Mouse (Mus musculus) effector memory CD4-positive, alpha-beta T cell, adult 7 months (primary cell): Measurements from ENCODE around the gene Med16. TPM values are rescaled to one million over a fixed set of nuclear protein-coding genes. Genes with fewer than 3 reads are reported as not detected.

Experiments
- polyA plus RNA-seq: library from polyadenylated mRNA; unstranded; fragments of 100-300 nt; shearing (Covaris generic); gene quantifications from one replicate; pipeline ENCODE4 v1.2.1, GENCODE M21; 2017

Med16 gene
- 27.3 TPM for polyA plus RNA-seq

DNA sequence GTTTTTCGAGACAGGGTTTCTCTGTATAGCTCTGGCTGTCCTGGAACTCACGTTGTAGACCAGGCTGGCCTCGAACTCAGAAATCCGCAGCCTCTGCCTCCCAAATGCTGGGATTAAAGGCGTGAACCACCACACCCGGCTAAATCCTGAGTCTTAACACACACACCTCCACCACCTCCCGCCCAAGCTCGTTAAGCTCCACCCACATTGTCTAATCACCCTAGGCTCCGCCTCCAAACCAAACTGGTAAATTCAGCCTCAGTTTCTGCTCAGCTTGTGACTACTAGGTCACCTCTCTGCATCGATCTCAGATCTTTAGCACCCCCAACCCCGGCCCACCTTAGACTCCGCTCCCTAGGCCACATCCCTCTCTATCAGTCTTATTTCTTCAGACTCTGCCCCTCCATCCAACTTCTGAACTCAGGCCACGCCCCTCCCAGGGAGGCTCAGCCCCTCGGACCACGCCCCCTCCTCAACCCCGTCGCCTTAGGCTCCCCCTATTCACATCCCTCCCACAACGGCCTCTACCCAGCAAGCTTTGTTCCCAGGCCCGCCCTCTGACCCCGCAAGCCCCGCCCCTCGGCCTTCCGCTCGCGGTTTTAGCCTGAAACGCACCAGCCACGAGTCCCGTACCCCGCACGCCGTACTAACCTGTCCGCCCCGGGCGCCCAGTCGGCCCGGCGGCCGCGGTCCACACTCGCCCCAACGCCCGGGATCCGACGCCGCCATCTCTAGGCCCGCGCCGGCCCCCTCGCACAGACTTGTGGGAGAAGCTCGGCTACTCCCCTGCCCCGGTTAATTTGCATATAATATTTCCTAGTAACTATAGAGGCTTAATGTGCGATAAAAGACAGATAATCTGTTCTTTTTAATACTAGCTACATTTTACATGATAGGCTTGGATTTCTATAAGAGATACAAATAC is at the start of gene Med16:
Gene Med16 (minus strand): TSS at position 757 of the 925 bp plus-strand sequence.

DNA sequence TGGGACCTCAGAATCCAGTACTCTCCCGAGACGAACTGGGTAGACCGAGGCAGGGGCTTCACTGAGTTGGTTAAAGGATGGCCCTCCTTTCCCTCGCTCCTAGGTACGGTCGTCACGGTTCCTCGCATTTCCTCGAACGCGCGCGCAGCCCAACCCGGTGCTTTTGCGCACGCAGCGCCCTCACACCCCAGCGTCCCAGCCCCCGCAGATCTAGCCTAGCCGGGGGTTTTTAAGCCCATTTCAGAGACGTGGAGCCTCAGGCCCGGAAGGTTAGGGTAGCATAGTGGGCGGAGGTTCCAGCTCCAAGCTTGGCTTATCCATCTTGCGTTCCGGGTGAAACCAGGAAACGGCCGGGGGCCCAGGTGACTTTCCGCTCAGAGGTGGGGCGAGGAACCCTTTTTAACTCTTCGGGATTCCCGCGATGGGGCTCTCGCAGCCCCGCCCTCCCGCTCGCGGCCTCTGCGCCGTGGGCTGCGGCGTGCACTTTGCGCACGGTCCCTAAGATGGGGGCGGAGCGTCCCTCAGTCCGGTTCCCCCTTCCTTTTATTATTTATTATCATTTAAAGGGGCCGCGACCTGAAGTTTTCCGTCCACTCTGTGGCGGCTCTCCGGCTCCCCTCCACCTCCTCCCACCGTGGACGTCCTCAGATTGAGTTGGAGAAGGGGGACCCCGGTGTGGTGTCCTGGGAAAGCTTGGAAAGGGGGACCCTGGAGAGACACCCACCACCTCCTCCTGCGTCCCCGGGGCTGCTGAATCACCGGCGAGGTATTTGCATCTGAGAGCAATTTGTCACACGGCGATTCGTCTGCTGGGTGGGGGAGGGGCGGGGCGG is 18.0 kb upstream of the Med16 start, which contains the start of gene Arid3a:
Gene Arid3a (plus strand): TSS at position 553 of the 833 bp plus-strand sequence.

DNA sequence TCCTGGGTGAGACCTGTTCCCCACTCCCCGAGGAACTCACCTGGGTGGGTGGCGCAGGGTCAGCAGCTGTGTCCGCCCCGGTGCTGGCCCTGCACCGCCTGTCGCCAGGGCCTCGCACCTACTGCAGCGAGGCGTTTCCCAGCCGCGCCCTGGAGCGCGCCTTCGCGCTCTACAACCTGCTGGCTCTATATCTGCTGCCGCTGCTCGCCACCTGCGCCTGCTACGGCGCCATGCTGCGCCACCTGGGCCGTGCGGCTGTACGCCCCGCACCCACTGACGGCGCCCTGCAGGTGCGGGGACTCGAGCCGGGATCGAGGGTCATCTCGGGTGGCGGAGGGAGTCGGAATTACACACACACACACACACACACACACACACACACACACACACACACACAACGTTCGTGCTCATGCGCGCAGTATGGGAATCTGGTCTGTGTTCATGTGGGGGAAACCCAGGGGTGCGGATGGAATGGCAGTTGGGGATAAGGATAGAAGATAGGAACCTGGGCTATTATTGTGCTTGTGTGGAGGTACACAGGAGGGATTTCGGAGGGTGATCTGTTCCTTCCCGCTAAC is 12.3 kb upstream of the Med16 start, which contains the start of gene R3hdm4:
Gene R3hdm4 (minus strand): TSS at position 251 of the 578 bp plus-strand sequence.

DNA sequence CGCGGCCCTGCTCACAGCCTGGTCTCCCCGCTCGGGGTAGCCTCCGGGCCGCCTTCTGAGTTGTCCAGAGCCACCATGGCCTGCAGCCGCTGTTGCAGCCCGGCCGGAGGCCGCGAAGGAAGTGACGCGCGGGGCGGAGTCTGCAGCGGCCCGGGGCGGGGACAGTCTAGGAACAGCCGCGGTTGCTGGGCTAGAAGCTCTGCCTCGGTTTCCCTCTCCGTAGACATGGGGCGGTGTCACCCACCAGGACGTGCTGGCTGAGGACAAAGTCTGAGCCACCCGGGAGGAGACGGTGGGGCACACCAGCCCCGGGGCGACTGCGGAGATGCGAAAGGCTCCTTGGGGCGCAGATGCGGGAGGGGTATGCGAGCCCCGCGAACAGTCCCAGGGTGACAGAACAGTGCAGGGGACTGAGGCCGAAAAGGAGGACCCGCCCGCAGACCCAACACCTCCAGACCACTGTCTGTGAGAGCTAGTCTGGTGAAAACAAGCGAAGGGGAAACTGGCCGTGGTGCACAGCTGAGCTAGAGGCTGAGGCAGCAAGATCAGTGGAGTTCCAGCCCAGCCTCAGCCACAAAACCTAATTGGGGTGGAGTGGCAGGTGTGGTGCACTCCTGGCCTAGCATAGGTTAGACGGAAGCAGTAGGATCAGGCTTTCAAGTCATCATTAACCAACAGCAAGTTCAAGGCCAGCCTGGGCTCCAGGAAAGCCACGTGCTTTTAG is 8.2 kb upstream of the Med16 start, which contains the start of gene Kiss1r:
Gene Kiss1r (plus strand): TSS at position 164 of the 724 bp plus-strand sequence.

DNA sequence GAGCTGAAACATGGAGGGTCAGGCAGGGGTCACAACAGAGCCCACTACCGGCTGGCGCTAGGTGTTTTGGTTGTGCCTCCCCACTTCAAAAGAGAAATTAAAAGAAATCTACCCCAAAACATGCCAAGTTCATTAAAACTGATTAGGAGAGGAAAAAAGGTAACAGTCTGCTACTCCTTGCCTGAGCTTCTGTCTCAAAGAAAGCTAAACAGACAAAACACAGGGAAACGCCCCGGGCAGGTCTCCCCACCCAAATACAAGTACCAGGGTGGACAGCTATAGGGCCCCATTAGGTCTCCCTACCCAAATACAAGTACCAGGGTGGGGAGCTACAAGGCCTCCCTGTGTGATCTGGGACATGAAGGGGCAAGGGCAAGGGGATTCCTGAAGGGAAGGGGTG is 1.8 kb upstream of the Med16 start, which contains the start of gene Gm26602:
Gene Gm26602 (plus strand): TSS at position 301 of the 400 bp plus-strand sequence.

DNA sequence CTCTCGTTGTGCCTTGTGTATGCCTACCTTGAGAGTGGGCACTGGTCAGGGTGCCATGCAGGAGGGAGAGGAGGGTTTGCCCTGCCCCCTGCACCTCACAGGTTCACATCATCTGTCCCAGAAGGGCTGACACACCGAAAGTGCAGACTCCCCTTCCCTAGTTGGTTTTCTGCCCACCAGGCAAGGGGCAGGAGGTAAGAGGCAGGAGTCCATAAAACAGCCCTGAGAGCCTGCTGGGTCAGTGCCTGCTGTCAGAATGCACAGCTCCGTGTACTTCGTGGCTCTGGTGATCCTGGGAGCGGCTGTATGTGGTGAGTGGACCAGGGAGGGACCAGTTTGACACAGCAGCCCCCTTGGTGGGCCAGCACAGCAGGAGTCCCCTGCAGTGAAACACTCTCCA is 18.1 kb downstream of the Med16 start, which contains the start of gene Cfd:
Gene Cfd (plus strand): TSS at position 184 of the 400 bp plus-strand sequence.

DNA sequence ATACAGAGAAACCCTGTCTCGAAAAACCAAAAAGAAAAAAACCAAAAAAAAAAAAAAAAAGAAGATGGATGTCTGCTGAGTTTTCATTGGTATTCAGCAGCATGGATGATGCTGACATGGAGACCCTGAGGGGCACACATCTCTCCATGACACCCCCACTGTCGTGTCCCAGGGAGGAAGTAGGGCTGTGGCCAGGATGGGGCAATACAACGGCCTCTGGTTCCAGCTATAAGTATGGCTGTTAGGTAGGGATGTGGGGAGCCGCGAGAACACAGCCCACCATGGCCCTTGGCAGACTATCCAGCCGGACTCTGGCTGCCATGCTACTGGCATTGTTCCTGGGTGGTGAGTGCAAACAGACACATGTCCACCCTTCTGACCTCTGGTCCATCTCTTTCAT is 22.7 kb downstream of the Med16 start, which contains the start of gene Elane:
Gene Elane (plus strand): TSS at position 194 of the 400 bp plus-strand sequence.

DNA sequence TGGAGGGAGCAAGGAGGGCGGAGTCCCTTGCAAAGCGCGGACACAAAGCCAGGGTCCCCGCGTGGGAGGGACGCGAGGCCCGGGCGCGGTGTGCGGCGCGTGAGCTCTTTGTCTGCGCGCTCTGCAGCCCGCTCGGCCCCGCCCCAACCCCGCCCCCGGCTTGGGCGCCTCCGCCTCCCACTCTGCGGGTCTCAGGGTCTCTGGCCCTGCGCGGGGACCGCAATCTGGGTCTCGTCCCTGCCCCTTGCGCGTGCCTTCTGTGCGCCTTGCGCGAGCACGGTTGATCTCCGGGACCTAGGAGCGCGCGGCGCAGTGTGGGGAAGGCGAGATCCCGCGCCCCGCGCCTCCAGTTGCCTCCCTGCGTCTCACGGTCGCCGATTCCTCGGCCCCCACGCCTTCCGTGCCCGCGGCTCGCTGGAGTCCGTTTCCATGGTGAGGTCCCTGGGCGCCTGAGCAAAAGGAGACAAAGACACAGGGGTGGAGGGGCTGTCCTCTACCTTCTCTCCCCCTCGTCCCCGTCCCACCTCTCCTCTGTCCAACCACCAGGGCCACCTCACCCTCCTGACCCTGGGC is 34.3 kb downstream of the Med16 start, which contains the start of the genes Prtn3 and Plppr3:
Gene Prtn3 (plus strand): TSS at position 187 of the 573 bp plus-strand sequence.
Gene Plppr3 (minus strand): TSS at position 345 of the 573 bp plus-strand sequence.

DNA sequence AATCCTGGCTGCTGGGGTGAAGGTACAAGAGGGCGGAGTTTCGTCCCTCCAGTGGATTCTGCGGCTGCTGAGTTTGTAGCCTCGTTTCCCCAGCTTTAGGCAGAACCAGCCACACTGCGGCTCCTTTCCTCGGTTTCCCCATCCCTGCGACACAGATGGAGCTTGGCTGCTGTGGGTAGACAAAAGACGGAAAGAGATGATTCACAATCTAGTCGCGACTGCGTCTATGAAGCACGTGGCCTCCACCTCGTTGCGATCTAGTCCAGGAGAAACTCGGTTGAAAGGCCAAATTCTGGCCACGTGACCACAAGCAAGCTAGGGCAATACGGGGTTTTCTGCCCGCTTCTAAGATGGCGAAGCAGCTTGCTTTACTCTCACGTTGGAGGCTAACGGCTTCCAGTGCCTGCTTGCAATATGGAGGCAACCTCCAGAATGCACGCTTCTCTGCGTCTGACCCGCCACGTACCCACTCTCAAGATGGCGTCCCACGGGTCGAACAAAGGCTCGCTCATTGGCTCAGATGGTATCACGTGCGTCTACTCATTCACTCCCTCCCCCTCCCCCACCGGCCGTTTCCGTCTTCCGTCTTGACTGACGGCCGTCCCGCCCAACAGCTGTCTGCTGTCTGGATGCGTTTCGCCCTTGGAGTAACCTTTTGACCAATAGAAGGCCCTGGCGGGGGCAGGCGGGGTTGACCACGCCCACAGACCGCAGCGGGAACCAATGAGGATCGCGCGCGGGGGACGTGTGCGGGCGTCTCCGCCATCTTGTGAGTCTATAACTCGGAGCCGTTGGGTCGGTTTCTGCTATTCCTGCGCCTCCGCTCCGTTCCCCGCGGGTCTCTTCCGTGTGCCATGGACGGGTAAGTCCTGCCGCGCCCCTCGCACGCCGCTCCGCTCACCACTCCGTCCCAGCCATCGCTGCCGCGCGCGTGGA is 54.6 kb downstream of the Med16 start, which contains the start of gene Ptbp1:
Gene Ptbp1 (plus strand): TSS at position 568 of the 936 bp plus-strand sequence.

Other genes starting within 250 kb of the Med16 start
- gene Madcam1, start 244.4 kb downstream of the Med16 start, polyA plus RNA-seq = 0.54 TPM
- 26.2 TPM for gene Tpgs1, start 239.6 kb downstream of the Med16 start, polyA plus RNA-seq
- gene Cdc34, start 226.7 kb downstream of the Med16 start, polyA plus RNA-seq = 78.4 TPM
- gene Gzmm, start 219.9 kb downstream of the Med16 start, polyA plus RNA-seq = 8.2 TPM
- gene Bsg, start 204.4 kb downstream of the Med16 start, polyA plus RNA-seq = 207 TPM
- gene Hcn2, start 192.3 kb downstream of the Med16 start, polyA plus RNA-seq = not detected
- 31.9 TPM for gene Polrmt, start 162.3 kb downstream of the Med16 start, polyA plus RNA-seq
- not detected for gene Fgf22, start 153.8 kb downstream of the Med16 start, polyA plus RNA-seq
- 41.8 TPM for gene Rnf126, start 142.0 kb downstream of the Med16 start, polyA plus RNA-seq
- not detected for gene Fstl3, start 131.7 kb downstream of the Med16 start, polyA plus RNA-seq
- 0.17 TPM for gene Prss57, start 118.0 kb downstream of the Med16 start, polyA plus RNA-seq
- 4.5 TPM for gene Palm, start 115.4 kb downstream of the Med16 start, polyA plus RNA-seq
- 0.44 TPM for gene Misp, start 87.9 kb downstream of the Med16 start, polyA plus RNA-seq
- gene Ptbp1, start 54.5 kb downstream of the Med16 start, polyA plus RNA-seq = 478 TPM
- not detected for gene Prtn3, start 34.4 kb downstream of the Med16 start, polyA plus RNA-seq
- 6.8 TPM for gene Plppr3, start 34.3 kb downstream of the Med16 start, polyA plus RNA-seq
- gene Elane, start 22.7 kb downstream of the Med16 start, polyA plus RNA-seq = not detected
- gene Cfd, start 18.1 kb downstream of the Med16 start, polyA plus RNA-seq = not detected
- gene Gm26602, start 1.9 kb upstream of the Med16 start, polyA plus RNA-seq = 19.6 TPM
- gene Kiss1r, start 8.0 kb upstream of the Med16 start, polyA plus RNA-seq = 0.26 TPM
- gene R3hdm4, start 12.3 kb upstream of the Med16 start, polyA plus RNA-seq = 117 TPM
- gene Arid3a, start 18.1 kb upstream of the Med16 start, polyA plus RNA-seq = 9.7 TPM
- gene Wdr18, start 51.2 kb upstream of the Med16 start, polyA plus RNA-seq = 74.2 TPM
- gene Grin3b, start 61.8 kb upstream of the Med16 start, polyA plus RNA-seq = 0.49 TPM
- gene Tmem259, start 75.4 kb upstream of the Med16 start, polyA plus RNA-seq = 26.7 TPM
- 580 TPM for gene Cnn2, start 79.7 kb upstream of the Med16 start, polyA plus RNA-seq
- 42.6 TPM for gene Abca7, start 87.6 kb upstream of the Med16 start, polyA plus RNA-seq
- gene Arhgap45, start 107.7 kb upstream of the Med16 start, polyA plus RNA-seq = 732 TPM
- 104 TPM for gene Polr2e, start 130.9 kb upstream of the Med16 start, polyA plus RNA-seq
- 296 TPM for gene Gpx4, start 138.2 kb upstream of the Med16 start, polyA plus RNA-seq
- gene Sbno2, start 196.6 kb upstream of the Med16 start, polyA plus RNA-seq = 60.3 TPM
- 31.4 TPM for gene Stk11, start 206.9 kb upstream of the Med16 start, polyA plus RNA-seq
- gene Atp5d, start 229.7 kb upstream of the Med16 start, polyA plus RNA-seq = 367 TPM
- gene Cbarp, start 231.9 kb upstream of the Med16 start, polyA plus RNA-seq = 5.3 TPM
- gene Midn, start 239.3 kb upstream of the Med16 start, polyA plus RNA-seq = 4.4 TPM